Mouse (Mus musculus): ENCODE measurements around the gene Gabpb1. TPM values are rescaled to one million over a fixed set of nuclear protein-coding genes. Genes with fewer than 3 reads are reported as not detected.

Gabpb1 gene
- 37.2 and 44.9 TPM in 2 replicates for polyA plus RNA-seq (2011; ENCODE audit: insufficient read length, low read depth, missing spikeins)

DNA sequence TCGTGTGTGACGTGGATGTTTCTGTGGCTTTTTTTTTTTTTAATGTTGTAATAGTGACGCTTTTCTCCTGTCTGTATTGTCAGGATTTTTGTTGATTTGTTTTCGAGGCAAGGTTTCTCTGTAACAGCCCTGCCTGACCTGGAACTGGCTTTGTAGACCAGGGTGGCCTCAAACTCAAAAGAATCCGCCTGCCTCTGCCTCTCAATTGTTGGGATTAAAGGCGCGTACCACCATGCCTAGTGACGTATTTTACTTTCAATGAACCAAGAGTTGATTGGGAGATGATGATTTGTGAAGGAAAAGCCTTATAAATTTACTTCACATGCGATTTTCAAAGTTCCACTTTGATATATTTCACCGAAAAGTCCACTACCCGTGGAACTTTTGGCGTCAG, at the start of gene Gabpb1:
Gabpb1 (minus strand) TSS at position 216 of the 394 bp plus-strand sequence.
- Histone ChIP-seq H3K4me3 (ENCODE audit: insufficient read depth, low read length) (peak within 1 kb of the TSS; percentile 84), H3K27ac (ENCODE audit: insufficient read depth, low read length) (peak within 1 kb of the TSS; percentile 84)
- TF ChIP-seq POLR2A (IDR thresholded peaks at IDR 0.05; ENCODE audit: low read depth, low read length) = no peak
- no peak for TF ChIP-seq CTCF (IDR thresholded peaks at IDR 0.05; ENCODE audit: borderline replicate concordance, insufficient read depth, low read length)

DNA sequence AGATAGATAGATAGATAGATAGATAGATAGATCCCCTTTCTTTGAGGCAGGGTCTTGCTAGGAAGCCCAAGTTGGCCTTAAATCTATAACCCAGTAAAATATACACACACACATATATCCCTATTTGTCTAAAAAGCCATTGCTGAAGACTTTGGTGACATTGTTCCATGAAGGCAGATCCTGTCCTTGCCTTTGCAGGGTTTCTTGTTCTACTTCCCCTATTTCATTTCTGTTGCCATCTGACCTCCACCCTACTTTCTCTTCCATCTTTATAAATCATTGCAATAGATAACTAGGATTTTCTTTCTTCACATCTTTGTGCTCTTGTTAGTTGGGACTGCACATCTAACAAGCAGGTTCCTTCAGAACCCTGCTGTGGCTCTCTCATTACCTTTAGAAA, 36.8 kb upstream of the Gabpb1 start:
- Histone ChIP-seq H3K4me3 (ENCODE audit: insufficient read depth, low read length) (no peak overlapping the region), H3K4me1 (ENCODE audit: control insufficient read depth, insufficient read depth, low read length) (no peaks in the 10 kb centered on the region), H3K27ac (ENCODE audit: insufficient read depth, low read length) (no peak overlapping the region)
- no peak for TF ChIP-seq CTCF (IDR thresholded peaks at IDR 0.05; ENCODE audit: borderline replicate concordance, insufficient read depth, low read length)
- TF ChIP-seq POLR2A (IDR thresholded peaks at IDR 0.05; ENCODE audit: low read depth, low read length) = no peak

More for the DNA sequence above, at the start of gene Gabpb1:
- H3K4me1 ChIP-seq (ENCODE audit: control insufficient read depth, insufficient read depth, low read length) = peaks cover 6% of the 10 kb centered on the region

DNA sequence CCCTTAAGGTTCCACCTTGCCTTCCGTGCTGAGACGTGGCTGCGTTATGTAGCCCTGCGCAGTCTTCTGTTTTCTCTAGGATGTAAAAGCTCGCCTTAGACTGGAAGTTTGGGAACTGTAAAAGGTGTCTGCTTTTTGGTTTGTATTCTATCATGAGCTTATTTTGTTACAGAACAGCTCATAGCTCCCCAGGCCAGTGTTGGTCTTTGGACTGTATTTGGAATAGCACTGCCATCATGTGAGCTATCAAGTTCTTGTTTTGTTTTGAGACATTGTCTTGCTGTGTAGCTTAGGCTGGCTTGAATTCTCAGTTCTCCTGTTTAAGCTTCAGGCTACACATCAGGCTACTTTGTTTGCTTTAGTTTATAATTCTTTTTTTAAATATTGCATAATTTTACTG, 36.4 kb upstream of the Gabpb1 start:
- Histone ChIP-seq H3K4me1 (ENCODE audit: control insufficient read depth, insufficient read depth, low read length) (no peaks in the 10 kb centered on the region), H3K27ac (ENCODE audit: insufficient read depth, low read length) (no peak overlapping the region), H3K4me3 (ENCODE audit: insufficient read depth, low read length) (no peak overlapping the region)
- TF ChIP-seq POLR2A (IDR thresholded peaks at IDR 0.05; ENCODE audit: low read depth, low read length) = no peak

DNA sequence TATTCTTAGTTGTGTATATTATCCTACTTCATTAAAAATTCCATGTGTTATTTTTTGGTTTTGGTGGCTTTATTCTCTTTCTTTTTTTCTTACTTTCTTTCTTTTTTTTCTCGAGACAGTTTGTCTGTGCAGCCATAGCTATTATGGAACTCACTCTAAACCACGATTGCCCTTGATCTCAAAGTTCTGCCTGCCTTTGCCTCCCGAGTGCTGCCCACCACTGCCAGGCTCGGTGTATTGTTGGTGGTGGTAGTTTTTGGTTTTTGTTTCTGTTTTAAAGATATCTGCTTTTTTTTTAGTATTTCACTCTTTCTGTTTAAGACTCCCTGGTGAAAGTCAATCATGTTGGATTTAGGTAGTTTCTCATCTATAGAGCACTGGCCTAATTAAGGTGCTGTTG, 32.2 kb upstream of the Gabpb1 start:
- H3K4me1 ChIP-seq (ENCODE audit: control insufficient read depth, insufficient read depth, low read length) = no peaks in the 10 kb centered on the region
- H3K4me3 ChIP-seq (ENCODE audit: insufficient read depth, low read length) = peak overlapping the region; percentile 76
- H3K27ac ChIP-seq (ENCODE audit: insufficient read depth, low read length) = no peak overlapping the region
- TF ChIP-seq CTCF (IDR thresholded peaks at IDR 0.05; ENCODE audit: borderline replicate concordance, insufficient read depth, low read length) (no peak), POLR2A (IDR thresholded peaks at IDR 0.05; ENCODE audit: low read depth, low read length) (no peak)

DNA sequence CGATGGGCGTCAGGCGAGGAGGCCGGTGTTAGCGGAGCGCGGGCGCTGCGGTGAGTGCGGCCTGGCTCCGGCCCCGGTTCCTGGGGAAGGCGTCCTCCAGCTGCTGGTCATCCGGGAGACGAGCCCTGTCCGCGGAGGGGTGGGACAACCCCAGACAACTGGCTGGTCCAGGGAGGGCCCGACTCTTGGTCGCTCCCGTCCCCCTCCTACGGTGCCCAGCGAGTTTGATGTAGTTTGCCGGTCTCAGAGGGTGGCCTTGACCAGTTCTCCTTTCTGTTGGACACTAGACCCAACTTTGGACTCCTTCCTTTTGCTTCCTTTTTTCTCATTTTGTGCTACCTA, 31.3 kb upstream of the Gabpb1 start:
- H3K27ac ChIP-seq (ENCODE audit: insufficient read depth, low read length) = peak overlapping the region; percentile 27
- TF ChIP-seq CTCF (IDR thresholded peaks at IDR 0.05; ENCODE audit: borderline replicate concordance, insufficient read depth, low read length) = no peak
- no peak for TF ChIP-seq POLR2A (IDR thresholded peaks at IDR 0.05; ENCODE audit: low read depth, low read length)
- H3K4me3 ChIP-seq (ENCODE audit: insufficient read depth, low read length) = peak overlapping the region; percentile 76
- no peaks in the 10 kb centered on the region for H3K4me1 ChIP-seq (ENCODE audit: control insufficient read depth, insufficient read depth, low read length)

DNA sequence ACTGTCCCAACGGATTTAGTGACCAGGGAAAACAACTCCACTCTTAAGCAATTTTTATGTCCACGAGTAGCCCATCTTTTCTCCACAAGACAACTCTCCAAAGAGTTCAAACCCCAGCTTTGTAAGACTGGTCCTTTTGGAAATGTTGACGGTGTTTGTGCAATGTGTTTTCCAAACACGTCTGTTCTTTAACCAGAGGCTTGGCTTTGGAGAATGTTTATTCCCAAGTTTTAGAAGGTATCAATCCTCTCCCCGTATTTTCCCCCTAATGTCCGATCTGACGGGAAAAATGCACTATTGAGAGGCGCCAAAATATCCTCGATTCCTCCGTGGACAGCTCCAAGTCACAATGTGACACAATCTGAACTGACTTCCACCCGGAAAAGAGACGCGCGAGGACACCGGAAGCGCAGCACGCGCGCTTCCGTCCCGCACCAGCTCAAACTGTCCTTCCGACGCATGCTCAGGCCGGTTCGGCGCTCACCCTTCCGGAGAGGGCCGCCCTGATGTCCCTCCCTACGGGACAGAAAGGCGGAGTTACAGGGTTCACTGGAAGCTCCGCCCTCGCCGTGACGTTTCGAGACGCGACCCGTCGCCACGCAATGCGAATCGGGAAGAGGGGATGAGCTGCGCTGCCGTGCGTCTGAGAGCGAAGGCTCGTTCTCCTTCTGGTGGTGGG, 30.8 kb upstream of the Gabpb1 start, which contains the start of gene Usp8:
Usp8 (plus strand) TSS at position 570 of the 679 bp plus-strand sequence.
- Histone ChIP-seq H3K27ac (ENCODE audit: insufficient read depth, low read length) (peak within 1 kb of the TSS; percentile 27), H3K4me1 (ENCODE audit: control insufficient read depth, insufficient read depth, low read length) (no peaks in the 10 kb centered on the region), H3K4me3 (ENCODE audit: insufficient read depth, low read length) (peak within 1 kb of the TSS; percentile 76)
- TF ChIP-seq CTCF (IDR thresholded peaks at IDR 0.05; ENCODE audit: borderline replicate concordance, insufficient read depth, low read length) = no peak
- TF ChIP-seq POLR2A (IDR thresholded peaks at IDR 0.05; ENCODE audit: low read depth, low read length) = peak; percentile 98

DNA sequence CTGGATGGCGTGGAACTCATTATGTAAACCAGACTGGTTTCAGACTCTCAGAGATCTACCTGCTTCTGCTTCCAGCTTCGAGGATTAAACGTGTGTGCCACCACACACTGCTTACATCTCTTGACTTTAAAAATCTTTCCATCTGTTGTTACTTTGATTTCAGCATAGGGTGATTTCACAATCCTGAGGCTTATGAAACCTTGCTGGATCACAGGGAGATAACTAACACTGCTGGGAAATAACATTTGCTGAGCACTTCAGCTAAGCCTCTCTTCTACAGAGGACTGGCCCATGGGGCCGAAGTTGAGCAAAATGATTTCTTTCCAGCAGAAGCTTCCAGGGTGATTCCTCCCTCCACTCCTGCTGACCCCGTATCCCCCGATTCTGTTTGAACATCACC, 19.1 kb upstream of the Gabpb1 start:
- no peak for TF ChIP-seq CTCF (IDR thresholded peaks at IDR 0.05; ENCODE audit: borderline replicate concordance, insufficient read depth, low read length)
- no peak overlapping the region for H3K4me3 ChIP-seq (ENCODE audit: insufficient read depth, low read length)

DNA sequence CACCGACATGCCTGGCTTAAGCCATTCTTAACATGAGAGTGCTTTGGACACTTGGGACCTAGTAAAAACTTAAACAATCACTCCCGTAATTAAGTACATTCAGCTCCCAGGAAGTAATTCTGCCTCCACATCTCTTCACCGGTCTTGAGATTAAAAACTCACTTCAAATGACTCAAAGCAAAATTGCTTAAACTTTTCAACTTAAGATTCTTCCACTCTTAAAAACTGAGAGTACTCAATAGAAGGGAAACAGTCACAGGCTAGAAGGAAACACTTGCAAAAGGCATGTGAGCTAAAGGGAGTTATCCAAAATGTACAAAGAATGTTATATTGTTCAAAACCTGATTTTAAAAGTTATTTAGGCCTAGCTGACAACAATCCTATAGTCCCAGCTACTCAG, 15.2 kb upstream of the Gabpb1 start:
- H3K4me1 ChIP-seq (ENCODE audit: control insufficient read depth, insufficient read depth, low read length) = no peaks in the 10 kb centered on the region
- H3K4me3 ChIP-seq (ENCODE audit: insufficient read depth, low read length) = no peak overlapping the region
- TF ChIP-seq POLR2A (IDR thresholded peaks at IDR 0.05; ENCODE audit: low read depth, low read length) = no peak
- no peak for TF ChIP-seq CTCF (IDR thresholded peaks at IDR 0.05; ENCODE audit: borderline replicate concordance, insufficient read depth, low read length)
- H3K27ac ChIP-seq (ENCODE audit: insufficient read depth, low read length) = no peak overlapping the region

More for the DNA sequence above, 19.1 kb upstream of the Gabpb1 start:
- H3K4me1 ChIP-seq (ENCODE audit: control insufficient read depth, insufficient read depth, low read length) = no peaks in the 10 kb centered on the region
- no peak overlapping the region for H3K27ac ChIP-seq (ENCODE audit: insufficient read depth, low read length)

DNA sequence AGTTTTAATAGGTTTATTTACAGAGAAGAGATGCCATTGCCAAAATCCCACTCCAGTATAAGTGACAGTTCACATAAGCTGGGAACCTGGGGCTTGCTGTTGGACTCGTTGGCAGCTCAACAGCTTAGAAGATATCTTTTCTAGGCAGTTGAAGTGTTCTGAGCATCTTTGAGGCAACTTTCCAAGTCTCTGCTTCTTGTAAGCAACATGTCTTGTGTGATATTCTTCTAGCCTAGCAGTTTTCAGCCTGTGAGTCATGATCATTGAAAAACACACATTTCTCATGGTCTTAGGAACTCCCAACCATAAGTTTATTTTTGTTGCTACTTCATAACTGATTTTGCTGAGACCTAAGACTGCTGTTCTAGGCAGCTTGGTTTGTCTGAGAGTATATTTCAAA, 6.8 kb upstream of the Gabpb1 start:
- peak overlapping the region; percentile 51; the same call in 1 of the 2 replicates for H3K27ac ChIP-seq (ENCODE audit: insufficient read depth, low read length)
- no peak overlapping the region for H3K4me3 ChIP-seq (ENCODE audit: insufficient read depth, low read length)
- no peaks in the 10 kb centered on the region for H3K4me1 ChIP-seq (ENCODE audit: control insufficient read depth, insufficient read depth, low read length)
- TF ChIP-seq POLR2A (IDR thresholded peaks at IDR 0.05; ENCODE audit: low read depth, low read length) (no peak), CTCF (IDR thresholded peaks at IDR 0.05; ENCODE audit: borderline replicate concordance, insufficient read depth, low read length) (no peak)

DNA sequence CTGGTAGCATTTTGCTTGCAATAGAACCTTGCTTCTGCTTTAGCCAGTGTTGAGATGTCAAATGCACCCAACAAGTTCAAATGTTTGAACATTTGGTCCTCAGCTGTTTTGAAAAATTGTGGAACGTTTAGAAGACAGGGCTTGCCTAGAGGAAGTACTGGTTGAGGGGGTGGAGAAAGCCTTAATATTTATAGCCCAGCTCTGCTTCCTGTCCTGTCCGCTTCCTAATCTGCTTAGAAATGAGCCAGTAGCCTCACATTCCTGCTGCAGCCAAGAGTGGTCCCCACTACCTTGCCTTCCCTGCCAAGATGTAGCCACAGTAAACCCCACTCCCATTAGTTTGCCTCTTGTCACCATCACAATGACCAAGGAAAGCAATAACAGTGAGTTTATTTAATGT, 6.2 kb upstream of the Gabpb1 start:
- Histone ChIP-seq H3K27ac (ENCODE audit: insufficient read depth, low read length) (peak overlapping the region; percentile 51; the same call in 1 of the 2 replicates), H3K4me3 (ENCODE audit: insufficient read depth, low read length) (no peak overlapping the region), H3K4me1 (ENCODE audit: control insufficient read depth, insufficient read depth, low read length) (peaks cover 3% of the 10 kb centered on the region)
- TF ChIP-seq POLR2A (IDR thresholded peaks at IDR 0.05; ENCODE audit: low read depth, low read length) = no peak
- TF ChIP-seq CTCF (IDR thresholded peaks at IDR 0.05; ENCODE audit: borderline replicate concordance, insufficient read depth, low read length) = no peak
